9 mouse cellular contexts compared by ENCODE assay signal in genomic region chr1:25105367-25105766, GRCm38 (mm10).
A peak's percentile ranks its signal among the peaks of the same experiment; 100 is the strongest.
DNase-seq lines count a peak whose midpoint lies in the region; ATAC-seq and TF ChIP-seq lines count a peak whose summit lies in the region.
"Had no signal": no experiment of that assay in that cellular context is flagged by ENCODE, and none has a peak within 500 bp of the region (broad histone marks: within the 10 kb centered on the region; RNA-seq: fewer than 3 reads in every experiment).

No protein-coding gene starts in this region.

- DNase-seq in limb, embryonic 14.5 days (ENCODE audit: low spot score): peak; percentile 49
- DNase-seq in limb, embryonic 10.5 days (ENCODE audit: low spot score): no peak
- peak; percentile 73 to 81 for DNase-seq in cerebellum, postnatal 25 days
- DNase-seq in heart, postnatal 14 days: peak; percentile 59 to 73
- DNase-seq in layer of hippocampus, postnatal 25 days (ENCODE audit: extremely low spot score in 1 of 2, low spot score in 1 of 2): peak; percentile 51
- peak; percentile 62 to 81 for DNase-seq in lung, postnatal 4 days
- DNase-seq in thymus, postnatal 0 days (ENCODE audit: low spot score): no peak
- DNase-seq in c-Kit-positive CD71-positive TER-119-positive erythroid progenitor cells, embryonic 14.5 days (ENCODE audit: low spot score): no peak

- TF ChIP-seq POLR2A in limb, embryonic 14.5 days (IDR thresholded peaks at IDR 0.05; ENCODE audit: borderline replicate concordance, extremely low read depth, insufficient read depth, insufficient read length): no peak

- H3K9ac ChIP-seq in limb, embryonic 14.5 days (ENCODE audit: low read depth, low read length, severe bottlenecking): no peak overlapping the region

- H3K4me3 ChIP-seq in limb, embryonic 14.5 days (replicated peaks; ENCODE audit: low read length): no peak overlapping the region
- H3K4me3 ChIP-seq in limb, embryonic 10.5 days: no peak overlapping the region

- intact Hi-C loops in heart, postnatal 14 days (cut with DNase I): no loop called here

- WGBS in limb, embryonic 14.5 days: 43% methylated on average over 4 of the region's 4 CpGs
- WGBS in limb, embryonic 10.5 days: 65% methylated on average over 4 of the region's 4 CpGs

- H3K4me1 ChIP-seq in limb, embryonic 14.5 days (ENCODE audit: control insufficient read depth, insufficient read depth, low read length): no peaks in the 10 kb centered on the region
- H3K4me1 ChIP-seq in limb, embryonic 10.5 days: no peaks in the 10 kb centered on the region

- ATAC-seq in limb, embryonic 14.5 days (ENCODE audit: low FRiP score, low read depth): no peak
- ATAC-seq: Patski had no signal

- no peaks in the 10 kb centered on the region for H3K27me3 ChIP-seq in limb, embryonic 14.5 days (ENCODE audit: control insufficient read depth, insufficient read depth, low read length)
- H3K27me3 ChIP-seq in limb, embryonic 10.5 days (ENCODE audit: low read depth, poor library complexity, severe bottlenecking): no peaks in the 10 kb centered on the region

- no peaks in the 10 kb centered on the region for H3K9me3 ChIP-seq in limb, embryonic 14.5 days (ENCODE audit: control insufficient read depth, low read length)
- H3K9me3 ChIP-seq in limb, embryonic 10.5 days (replicated peaks): no peaks in the 10 kb centered on the region

- H3K27ac ChIP-seq in limb, embryonic 14.5 days (replicated peaks; ENCODE audit: low read depth, low read length): no peak overlapping the region
- no peak overlapping the region for H3K27ac ChIP-seq in limb, embryonic 10.5 days

- no peak overlapping the region for H3K4me2 ChIP-seq in limb, embryonic 14.5 days (replicated peaks; ENCODE audit: low read depth, low read length, severe bottlenecking)

- no peaks in the 10 kb centered on the region for H3K36me3 ChIP-seq in limb, embryonic 14.5 days (ENCODE audit: control insufficient read depth, insufficient read depth, low read length)
- H3K36me3 ChIP-seq in limb, embryonic 10.5 days: no peaks in the 10 kb centered on the region

Comparison
In these comparisons a context has a peak if more than half of its experiments do, and no peak if none do; other contexts are left out.
1. DNase-seq: peak in limb, embryonic 14.5 days (single experiment), cerebellum, postnatal 25 days (2 of 2), heart, postnatal 14 days (2 of 2), layer of hippocampus, postnatal 25 days (2 of 2) and lung, postnatal 4 days (2 of 2); none in limb, embryonic 10.5 days (single experiment), thymus, postnatal 0 days (single experiment) and c-Kit-positive CD71-positive TER-119-positive erythroid progenitor cells, embryonic 14.5 days (single experiment).